Mouse (Mus musculus) MEL (cell line): ENCODE results near the gene Shcbp1l. TPM values are rescaled to one million over a fixed set of nuclear protein-coding genes. Genes with fewer than 3 reads are reported as not detected.

Experiments
- DNase-seq: peaks from one replicate; pipeline ENCODE4 v3.0.0; 2011; ENCODE audit warnings: low read depth, low spot score
- H3K27ac ChIP-seq: 2 replicates; pipeline ENCODE4 v1.5.1; 2012; ENCODE audit warnings: low read depth, mild to moderate bottlenecking, control low read depth, low read length, moderate library complexity; ENCODE audit not compliant: control insufficient read depth
- H3K27me3 ChIP-seq, 2 experiments: fragments of 150-350 bp in 1 of 2; sonication (generic) in 1 of 2; 2 replicates each; pipeline ENCODE4 v1.6.1; 2012; ENCODE audit warnings: low read length in 2 of 2, mild to moderate bottlenecking in 2 of 2, improper control_type of control experiment in 1 of 2, moderate library complexity in 1 of 2; ENCODE audit not compliant: insufficient read depth in 2 of 2, control insufficient read depth in 1 of 2
- H3K36me3 ChIP-seq, 2 experiments: 2 replicates each; pipeline ENCODE4 v1.6.1; 2012 to 2014; ENCODE audit warnings: low read length in 2 of 2, improper control_type of control experiment in 1 of 2, inconsistent platforms in 1 of 2, mild to moderate bottlenecking in 1 of 2; ENCODE audit not compliant: insufficient read depth in 2 of 2, control insufficient read depth in 1 of 2
- H3K4me1 ChIP-seq, 2 experiments: fragments of 150-350 bp in 1 of 2; sonication (generic) in 1 of 2; 2 replicates each; pipeline ENCODE4 v1.6.1; 2012; ENCODE audit warnings: low read length in 2 of 2, improper control_type of control experiment in 1 of 2, mild to moderate bottlenecking in 1 of 2; ENCODE audit not compliant: insufficient read depth in 2 of 2, control insufficient read depth in 1 of 2
- H3K4me3 ChIP-seq, 2 experiments: fragments of 150-350 bp in 1 of 2; sonication (generic) in 1 of 2; 2 replicates each; pipeline ENCODE4 v1.5.1; 2012; ENCODE audit warnings: low read depth in 2 of 2, low read length in 2 of 2, mild to moderate bottlenecking in 2 of 2, moderate library complexity in 2 of 2, control low read depth in 1 of 2, improper control_type of control experiment in 1 of 2; ENCODE audit not compliant: control insufficient read depth in 1 of 2, insufficient read depth in 1 of 2
- H3K79me2 ChIP-seq: 2 replicates; pipeline ENCODE4 v1.6.1; 2012; ENCODE audit warnings: mild to moderate bottlenecking, low read length, moderate library complexity; ENCODE audit not compliant: control insufficient read depth, poor library complexity, insufficient read depth
- H3K9ac ChIP-seq: 2 replicates; pipeline ENCODE4 v1.6.1; 2012; ENCODE audit warnings: low read depth, mild to moderate bottlenecking, control low read depth, low read length, moderate library complexity; ENCODE audit not compliant: control insufficient read depth, poor library complexity, severe bottlenecking
- H3K9me3 ChIP-seq: fragments of 150-350 bp; sonication (generic); replicated peaks from 2 replicates; pipeline ENCODE4 v1.6.1; 2012; ENCODE audit warnings: mild to moderate bottlenecking, low read length, improper control_type of control experiment, moderate library complexity; ENCODE audit not compliant: insufficient read depth
- BHLHE40 ChIP-seq: IDR thresholded peaks from 2 replicates; pipeline ENCODE4 v1.6.1; 2012; ENCODE audit warnings: low read depth, mild to moderate bottlenecking, inconsistent platforms, low read length, improper control_type of control experiment, borderline replicate concordance
- CHD2 ChIP-seq: IDR thresholded peaks from 2 replicates; pipeline ENCODE4 v1.6.1; 2011; ENCODE audit warnings: low read length, improper control_type of control experiment
- CTCF ChIP-seq, 3 experiments: IDR thresholded peaks in 2 of 3; conservative IDR thresholded peaks in 1 of 3; 2 replicates each; pipeline ENCODE4 v1.5.1; 2011 to 2012; ENCODE audit warnings: low read length in 3 of 3, low read depth in 2 of 3, mild to moderate bottlenecking in 2 of 3, improper control_type of control experiment in 1 of 3, inconsistent platforms in 1 of 3, mixed read lengths in 1 of 3, moderate library complexity in 1 of 3; ENCODE audit not compliant: control insufficient read depth in 1 of 3, insufficient read depth in 1 of 3, poor library complexity in 1 of 3, severe bottlenecking in 1 of 3
- E2F4 ChIP-seq: IDR thresholded peaks from 2 replicates; pipeline ENCODE4 v1.6.1; 2011; ENCODE audit warnings: low read depth, low read length, improper control_type of control experiment, borderline replicate concordance
- EP300 ChIP-seq, 2 experiments: IDR thresholded peaks; 2 replicates each; pipeline ENCODE4 v1.6.1; 2011; ENCODE audit warnings: improper control_type of control experiment in 2 of 2, low read length in 2 of 2, low read depth in 1 of 2, mild to moderate bottlenecking in 1 of 2
- GATA1 ChIP-seq: IDR thresholded peaks from 2 replicates; pipeline ENCODE4 v1.6.1; 2011; ENCODE audit warnings: low read depth, low read length, improper control_type of control experiment
- HCFC1 ChIP-seq: IDR thresholded peaks from 2 replicates; pipeline ENCODE4 v1.6.1; 2012; ENCODE audit warnings: low read depth, mild to moderate bottlenecking, inconsistent platforms, low read length, improper control_type of control experiment, moderate library complexity
- JUND ChIP-seq: IDR thresholded peaks from 2 replicates; pipeline ENCODE4 v1.6.1; 2011; ENCODE audit warnings: low read depth, mild to moderate bottlenecking, improper control_type of control experiment, low read length
- KAT2A ChIP-seq: conservative IDR thresholded peaks from 2 replicates; pipeline ENCODE4 v1.6.1; 2012; ENCODE audit warnings: low read depth, low read length, improper control_type of control experiment, inconsistent platforms
- MEF2A ChIP-seq: IDR thresholded peaks from 2 replicates; pipeline ENCODE4 v1.6.1; 2014; ENCODE audit warnings: low read depth, mild to moderate bottlenecking, inconsistent platforms, low read length, improper control_type of control experiment; ENCODE audit not compliant: poor library complexity, insufficient replicate concordance, severe bottlenecking; ENCODE audit errors: extremely low read depth
- MYB ChIP-seq: IDR thresholded peaks from 2 replicates; pipeline ENCODE4 v1.6.1; 2011; ENCODE audit warnings: mild to moderate bottlenecking, low read depth, low read length, improper control_type of control experiment
- NELFE ChIP-seq: IDR thresholded peaks from 2 replicates; pipeline ENCODE4 v1.6.1; 2011; ENCODE audit warnings: low read depth, low read length, improper control_type of control experiment
- NRF1 ChIP-seq: IDR thresholded peaks from 2 replicates; pipeline ENCODE4 v1.6.1; 2014; ENCODE audit warnings: low read depth, mild to moderate bottlenecking, inconsistent platforms, low read length, improper control_type of control experiment, moderate library complexity; ENCODE audit not compliant: poor library complexity, insufficient read depth, severe bottlenecking
- POLR2A ChIP-seq, 2 experiments: IDR thresholded peaks; 2 replicates each; pipeline ENCODE4 v1.6.1; 2011 to 2012; ENCODE audit warnings: low read length in 2 of 2, mild to moderate bottlenecking in 2 of 2, control low read depth in 1 of 2, improper control_type of control experiment in 1 of 2, low read depth in 1 of 2, moderate library complexity in 1 of 2; ENCODE audit not compliant: control insufficient read depth in 1 of 2, insufficient read depth in 1 of 2, poor library complexity in 1 of 2
- POLR2AphosphoS5 ChIP-seq: IDR thresholded peaks from 2 replicates; pipeline ENCODE4 v1.6.1; 2012; ENCODE audit warnings: low read depth, borderline replicate concordance, mild to moderate bottlenecking, inconsistent platforms, low read length, moderate library complexity, mixed read lengths
- RCOR1 ChIP-seq: IDR thresholded peaks from 2 replicates; pipeline ENCODE4 v1.6.1; 2012; ENCODE audit warnings: low read depth, mild to moderate bottlenecking, inconsistent platforms, low read length, improper control_type of control experiment
- SIN3A ChIP-seq: IDR thresholded peaks from 2 replicates; pipeline ENCODE4 v1.6.1; 2012; ENCODE audit warnings: low read length, improper control_type of control experiment, inconsistent platforms
- SMC3 ChIP-seq: IDR thresholded peaks from 2 replicates; pipeline ENCODE4 v1.6.1; 2011; ENCODE audit warnings: low read depth, low read length, improper control_type of control experiment
- TAL1 ChIP-seq: IDR thresholded peaks from 2 replicates; pipeline ENCODE4 v1.6.1; 2012; ENCODE audit warnings: mild to moderate bottlenecking, inconsistent platforms, low read length, moderate library complexity, mixed read lengths
- TBP ChIP-seq: IDR thresholded peaks from 2 replicates; pipeline ENCODE4 v1.8.0; 2011; ENCODE audit warnings: low read depth, low read length, improper control_type of control experiment
- TCF12 ChIP-seq: IDR thresholded peaks from 2 replicates; pipeline ENCODE4 v1.6.1; 2014; ENCODE audit warnings: low read depth, mild to moderate bottlenecking, inconsistent platforms, low read length, improper control_type of control experiment, moderate library complexity
- UBTF ChIP-seq: IDR thresholded peaks from 2 replicates; pipeline ENCODE4 v1.6.1; 2012; ENCODE audit warnings: low read depth, mild to moderate bottlenecking, inconsistent platforms, low read length, improper control_type of control experiment, moderate library complexity, borderline replicate concordance; ENCODE audit not compliant: insufficient read depth
- USF1 ChIP-seq: IDR thresholded peaks from 2 replicates; pipeline ENCODE4 v1.6.1; 2014; ENCODE audit warnings: low read depth, mild to moderate bottlenecking, inconsistent platforms, low read length, improper control_type of control experiment, moderate library complexity
- USF2 ChIP-seq, 2 experiments: IDR thresholded peaks; 2 replicates each; pipeline ENCODE4 v1.6.1; 2011 to 2012; ENCODE audit warnings: improper control_type of control experiment in 2 of 2, low read length in 2 of 2, borderline replicate concordance in 1 of 2, inconsistent platforms in 1 of 2, low read depth in 1 of 2, mild to moderate bottlenecking in 1 of 2; ENCODE audit not compliant: insufficient read depth in 1 of 2
- ZMIZ1 ChIP-seq: IDR thresholded peaks from 2 replicates; pipeline ENCODE4 v1.6.1; 2012; ENCODE audit warnings: low read depth, mild to moderate bottlenecking, inconsistent platforms, low read length, improper control_type of control experiment, moderate library complexity
- ZNF384 ChIP-seq: IDR thresholded peaks from 2 replicates; pipeline ENCODE4 v1.6.1; 2012; ENCODE audit warnings: low read depth, mild to moderate bottlenecking, inconsistent platforms, low read length, improper control_type of control experiment
- polyA plus RNA-seq, 2 experiments: library from polyadenylated mRNA; stranded (reverse) in 1 of 2; unstranded in 1 of 2; fragments of >175 nt in 1 of 2; fragments of >200 nt in 1 of 2; gene quantifications; 2 replicates each; pipeline versions ENCODE4 v1.2.1 to v1.2.4; 2012; ENCODE audit warnings: low replicate concordance in 2 of 2, low read depth in 1 of 2; ENCODE audit not compliant: insufficient read length in 2 of 2, insufficient read depth in 1 of 2, missing spikeins in 1 of 2
- total RNA-seq: library from RNA; depleted of rRNA; stranded (reverse); fragments of 300-350 nt; gene quantifications from 2 replicates; pipeline ENCODE4 v1.2.3, GENCODE M21; 2012

Gene Shcbp1l
- total and polyA plus RNA-seq, 3 experiments, result 2.4 to 3.7 TPM; not detected in 1

DNA sequence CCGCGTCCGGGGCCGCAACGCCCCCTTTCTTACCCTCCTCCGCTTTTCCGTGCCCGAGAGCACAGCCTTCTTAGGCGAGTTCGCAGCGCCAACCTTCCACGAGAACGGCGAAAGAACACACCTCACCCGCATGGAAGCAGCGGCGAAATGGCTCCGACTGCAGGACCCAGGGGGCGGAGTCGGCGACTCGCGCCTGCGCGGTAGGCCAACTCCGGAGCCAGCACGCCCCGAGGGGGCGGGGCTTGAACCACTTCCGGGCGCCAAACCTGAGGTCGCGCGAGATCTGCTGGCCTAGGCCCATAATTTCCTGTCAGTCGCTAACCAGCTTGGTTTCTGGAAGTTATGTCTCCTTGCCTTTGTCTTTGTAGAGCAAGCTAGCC lies 62.5 kb downstream of the Shcbp1l start, which contains the start of gene Dhx9 (continued):
- TF ChIP-seq E2F4 (peak; percentile 93), MYB (no peak), USF1 (no peak), JUND (no peak), TBP (peak; percentile 90; the same call in 1 of the 2 replicates), NRF1 (peak; percentile 82), HCFC1 (peak; percentile 82), POLR2A (IDR thresholded peaks at IDR 0.05; ENCODE audit: control insufficient read depth in 1 of 2, insufficient read depth in 1 of 2, low read depth in 1 of 2, low read length in 2 of 2, poor library complexity in 1 of 2) (peak; percentile 95 to 97)

GRCm38 (mm10) chr1:153489132-153489531 lies 64.2 kb downstream of the Shcbp1l start:
- peak overlapping the region; percentile 41; the same call in 1 of the 2 replicates for H3K9ac ChIP-seq

GRCm38 (mm10) chr1:153489540-153489939 lies 64.6 kb downstream of the Shcbp1l start:
- Histone ChIP-seq H3K79me2 (peaks cover 28% of the 10 kb centered on the region), H3K27ac (no peak overlapping the region), H3K4me1 (peaks cover 0 to 6% of the 10 kb centered on the region in 2 experiments; a peak in 2 of 4 replicates), H3K4me3 (no peak overlapping the region), H3K27me3 (no peaks in the 10 kb centered on the region), H3K9ac (no peak overlapping the region), H3K9me3 (no peaks in the 10 kb centered on the region), H3K36me3 (peaks cover 0 to 10% of the 10 kb centered on the region in 2 experiments; a peak in 3 of 4 replicates)
- no peak for TF ChIP-seq TAL1
- no peak for TF ChIP-seq E2F4
- no peak for TF ChIP-seq SMC3
- TF ChIP-seq SIN3A, result no peak
- no peak for TF ChIP-seq MEF2A
- TF ChIP-seq USF2 (IDR thresholded peaks at IDR 0.05; ENCODE audit: borderline replicate concordance in 1 of 2, insufficient read depth in 1 of 2, low read depth in 1 of 2, low read length in 2 of 2), result no peak
- no peak for TF ChIP-seq POLR2AphosphoS5
- TF ChIP-seq ZMIZ1, result no peak
- TF ChIP-seq BHLHE40, result no peak
- no peak for TF ChIP-seq CHD2
- no peak for TF ChIP-seq TCF12
- TF ChIP-seq ZNF384, result no peak
- TF ChIP-seq KAT2A, result no peak
- TF ChIP-seq UBTF, result no peak
- TF ChIP-seq MYB, result no peak
- no peak for TF ChIP-seq RCOR1
- TF ChIP-seq NELFE, result no peak
- no peak for TF ChIP-seq EP300 (IDR thresholded peaks at IDR 0.05; ENCODE audit: low read depth in 1 of 2, low read length in 2 of 2)
- TF ChIP-seq GATA1, result no peak
- no peak for TF ChIP-seq NRF1
- no peak for DNase-seq

More at GRCm38 (mm10) chr1:153489132-153489531, 64.2 kb downstream of the Shcbp1l start:
- no peak overlapping the region for H3K4me3 ChIP-seq
- TF ChIP-seq CTCF (IDR thresholded peaks at IDR 0.05 in 2 of 3, conservative IDR thresholded peaks at IDR 0.05 in 1 of 3; ENCODE audit: control insufficient read depth in 1 of 3, insufficient read depth in 1 of 3, low read depth in 2 of 3, low read length in 3 of 3, poor library complexity in 1 of 3, severe bottlenecking in 1 of 3) (peak in 2 of 3 experiments; percentile 31 to 37; a peak in 4 of 6 replicates), USF1 (peak; percentile 58; the same call in 1 of the 2 replicates), GATA1 (no peak)
- peaks cover 32% of the 10 kb centered on the region for H3K79me2 ChIP-seq
- peaks cover 2 to 14% of the 10 kb centered on the region in 2 experiments for H3K36me3 ChIP-seq
- DNase-seq, result peak; percentile 51
- H3K9me3 ChIP-seq, result no peaks in the 10 kb centered on the region
- H3K27me3 ChIP-seq, result no peaks in the 10 kb centered on the region
- H3K27ac ChIP-seq, result no peak overlapping the region
- peaks cover 0 to 9% of the 10 kb centered on the region in 2 experiments; a peak in 2 of 4 replicates for H3K4me1 ChIP-seq
